Mouse (Mus musculus): Measurements from ENCODE around the gene Nipal1. TPM values are rescaled to one million over a fixed set of nuclear protein-coding genes. Genes with fewer than 3 reads are reported as not detected.

The Nipal1 gene
- polyA plus RNA-seq, 1 experiment from 2014 or later: 15.2 TPM

DNA sequence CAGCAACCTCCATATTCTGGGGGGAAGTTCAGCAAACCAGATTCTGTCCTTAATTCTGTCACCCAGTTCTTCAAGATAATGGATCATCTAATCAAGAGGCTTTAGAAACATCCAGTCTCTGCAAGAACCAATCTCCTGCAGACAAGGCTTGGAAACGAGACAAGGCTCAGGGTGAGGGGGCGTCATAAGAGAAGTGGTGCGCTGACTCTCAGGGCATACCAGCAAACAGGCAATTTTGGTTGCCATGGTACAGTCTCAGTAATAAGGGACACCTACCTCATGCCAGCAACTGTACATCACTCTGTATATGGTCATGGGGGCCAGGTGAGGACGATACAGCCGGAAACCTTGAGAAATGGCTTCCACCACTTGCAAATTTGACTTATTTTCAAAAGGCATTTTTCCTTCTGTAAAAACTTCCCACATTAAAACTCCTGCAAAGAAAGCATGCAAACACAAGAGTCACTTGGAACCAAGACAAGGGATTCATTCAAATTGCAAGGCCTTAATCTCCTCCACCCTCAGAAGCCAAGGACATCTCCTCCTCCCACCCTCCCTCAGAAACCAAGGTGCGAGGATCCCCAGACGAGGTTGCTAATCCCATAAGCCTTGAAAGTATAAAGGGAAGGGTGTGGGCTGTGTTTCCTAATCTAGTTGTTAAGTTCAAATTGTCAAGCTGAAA lies 51.4 kb downstream of the Nipal1 start:
- H3K4me1 ChIP-seq (replicated peaks; ENCODE audit: control insufficient read depth, insufficient read depth, low read length): peaks cover 5% of the 10 kb centered on the region; the same call in 1 of the 2 replicates
- H3K4me2 ChIP-seq (ENCODE audit: low read length): no peak overlapping the region
- no peaks in the 10 kb centered on the region for H3K9me3 ChIP-seq (ENCODE audit: control insufficient read depth, low read length)
- no peaks in the 10 kb centered on the region for H3K27me3 ChIP-seq (replicated peaks; ENCODE audit: control insufficient read depth, insufficient read depth, low read length)
- H3K27ac ChIP-seq (ENCODE audit: low read depth): no peak overlapping the region
- ATAC-seq (replicated peaks; ENCODE audit: low FRiP score, low TSS enrichment, low read depth) (no peak), DNase-seq (ENCODE audit: low spot score) (peak; percentile 38)
- H3K9ac ChIP-seq (ENCODE audit: low read length): no peak overlapping the region
- H3K36me3 ChIP-seq (ENCODE audit: control insufficient read depth, insufficient read depth, low read length): no peaks in the 10 kb centered on the region
- WGBS: 68% methylated on average over 7 of the region's 7 CpGs
- no peak overlapping the region for H3K4me3 ChIP-seq (ENCODE audit: low read depth, low read length)

DNA sequence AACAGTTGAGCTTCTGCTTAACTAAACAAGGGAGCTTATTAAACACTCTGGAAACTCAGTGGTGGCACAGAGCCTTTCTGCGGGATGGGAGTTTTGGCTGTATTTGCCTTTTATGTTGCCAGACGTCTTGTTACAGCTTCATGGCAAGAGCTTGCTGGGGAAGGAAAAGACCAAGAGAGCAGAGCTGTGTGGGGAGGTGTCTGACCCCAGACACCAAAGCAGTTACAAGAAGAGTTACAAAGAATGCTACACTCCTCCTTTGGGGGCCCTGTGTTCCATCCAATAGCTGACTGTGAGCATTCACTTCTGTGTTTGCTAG lies 51.9 kb downstream of the Nipal1 start:
- peaks cover 5% of the 10 kb centered on the region; the same call in 1 of the 2 replicates for H3K4me1 ChIP-seq (replicated peaks; ENCODE audit: control insufficient read depth, insufficient read depth, low read length)
- H3K9me3 ChIP-seq (ENCODE audit: control insufficient read depth, low read length): no peaks in the 10 kb centered on the region
- H3K9ac ChIP-seq (ENCODE audit: low read length): no peak overlapping the region
- DNase-seq (ENCODE audit: low spot score) (peak; percentile 49), ATAC-seq (replicated peaks; ENCODE audit: low FRiP score, low TSS enrichment, low read depth) (no peak)
- no peak overlapping the region for H3K4me2 ChIP-seq (ENCODE audit: low read length)
- no peaks in the 10 kb centered on the region for H3K27me3 ChIP-seq (replicated peaks; ENCODE audit: control insufficient read depth, insufficient read depth, low read length)
- H3K36me3 ChIP-seq (ENCODE audit: control insufficient read depth, insufficient read depth, low read length): no peaks in the 10 kb centered on the region
- H3K4me3 ChIP-seq (ENCODE audit: low read depth, low read length): no peak overlapping the region
- WGBS: 35% methylated on average over 2 of the region's 2 CpGs
- no peak overlapping the region for H3K27ac ChIP-seq (ENCODE audit: low read depth)

DNA sequence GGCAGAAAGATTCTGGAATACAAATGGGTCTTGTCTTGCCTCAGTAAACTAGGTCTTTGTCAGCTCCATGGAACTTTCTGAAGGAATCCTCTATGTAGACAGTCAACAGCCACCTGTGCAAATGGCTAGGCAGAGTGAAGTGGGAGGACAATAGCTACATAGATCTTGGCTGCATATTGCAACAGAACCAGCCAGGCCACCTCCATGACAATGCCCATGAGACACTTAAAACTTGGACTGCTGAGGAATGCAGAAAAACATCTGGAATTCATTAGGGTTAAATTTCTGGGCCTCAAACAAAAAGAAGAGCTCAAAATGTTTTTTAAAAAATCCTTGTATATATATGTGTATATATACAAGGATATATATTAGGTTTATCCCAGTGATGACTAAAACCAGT lies 54.6 kb downstream of the Nipal1 start:
- Histone ChIP-seq H3K9ac (ENCODE audit: low read length) (no peak overlapping the region), H3K4me2 (ENCODE audit: low read length) (no peak overlapping the region), H3K4me3 (ENCODE audit: low read depth, low read length) (no peak overlapping the region), H3K4me1 (replicated peaks; ENCODE audit: control insufficient read depth, insufficient read depth, low read length) (no peaks in the 10 kb centered on the region; the same call in 1 of the 2 replicates), H3K27ac (ENCODE audit: low read depth) (no peak overlapping the region), H3K36me3 (ENCODE audit: control insufficient read depth, insufficient read depth, low read length) (no peaks in the 10 kb centered on the region), H3K9me3 (ENCODE audit: control insufficient read depth, low read length) (no peaks in the 10 kb centered on the region), H3K27me3 (replicated peaks; ENCODE audit: control insufficient read depth, insufficient read depth, low read length) (no peaks in the 10 kb centered on the region)
- no peak for ATAC-seq (replicated peaks; ENCODE audit: low FRiP score, low TSS enrichment, low read depth)
- peak; percentile 47 for DNase-seq (ENCODE audit: low spot score)

DNA sequence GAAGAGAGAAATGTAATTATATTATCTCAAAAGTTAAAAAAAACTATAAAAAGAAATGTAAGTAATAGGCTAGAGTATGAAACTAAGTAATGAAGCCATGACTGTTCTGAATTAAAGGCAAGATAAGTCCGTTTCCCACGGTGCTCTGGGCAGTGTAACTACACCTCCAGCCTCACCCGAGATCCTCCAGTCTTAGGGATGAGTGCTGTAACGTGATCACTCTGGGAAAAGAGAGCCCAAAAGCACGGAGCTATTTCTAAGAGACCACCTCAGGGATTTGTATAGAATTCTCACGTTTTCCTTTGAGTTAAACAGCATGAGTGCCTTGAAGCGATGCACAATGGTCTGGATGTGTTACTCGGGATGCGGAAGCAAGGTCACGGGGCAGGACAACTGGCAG lies 58.5 kb downstream of the Nipal1 start:
- ATAC-seq (replicated peaks; ENCODE audit: low FRiP score, low TSS enrichment, low read depth): no peak
- Histone ChIP-seq H3K4me1 (replicated peaks; ENCODE audit: control insufficient read depth, insufficient read depth, low read length) (no peaks in the 10 kb centered on the region), H3K4me2 (ENCODE audit: low read length) (no peak overlapping the region), H3K27ac (ENCODE audit: low read depth) (no peak overlapping the region), H3K27me3 (replicated peaks; ENCODE audit: control insufficient read depth, insufficient read depth, low read length) (no peaks in the 10 kb centered on the region), H3K9me3 (ENCODE audit: control insufficient read depth, low read length) (no peaks in the 10 kb centered on the region), H3K9ac (ENCODE audit: low read length) (no peak overlapping the region), H3K36me3 (ENCODE audit: control insufficient read depth, insufficient read depth, low read length) (no peaks in the 10 kb centered on the region), H3K4me3 (ENCODE audit: low read depth, low read length) (no peak overlapping the region)
- 50% methylated on average over 10 of the region's 10 CpGs for WGBS
- DNase-seq (ENCODE audit: low spot score): no peak

DNA sequence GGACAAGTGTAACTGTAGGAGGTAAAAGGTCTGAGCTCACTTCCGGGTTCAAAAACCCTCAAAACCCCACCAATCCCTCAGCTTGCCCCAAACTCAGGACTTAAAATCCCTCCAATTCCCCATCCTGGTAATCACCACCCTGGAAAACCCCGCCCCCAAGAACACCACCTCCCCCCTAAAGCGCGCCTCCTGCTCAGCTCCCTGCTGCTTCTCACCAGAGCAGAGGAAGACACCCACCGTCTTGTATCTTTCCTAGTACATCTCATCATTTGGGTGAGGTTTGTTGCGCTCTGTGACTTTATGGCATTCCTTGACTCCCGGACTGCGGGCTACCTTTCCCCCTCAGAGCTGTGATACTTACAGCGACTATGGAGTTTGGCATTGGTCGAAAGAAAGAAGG lies 59.1 kb downstream of the Nipal1 start:
- Histone ChIP-seq H3K27me3 (replicated peaks; ENCODE audit: control insufficient read depth, insufficient read depth, low read length) (no peaks in the 10 kb centered on the region), H3K4me3 (ENCODE audit: low read depth, low read length) (no peak overlapping the region), H3K4me1 (replicated peaks; ENCODE audit: control insufficient read depth, insufficient read depth, low read length) (no peaks in the 10 kb centered on the region), H3K4me2 (ENCODE audit: low read length) (no peak overlapping the region), H3K36me3 (ENCODE audit: control insufficient read depth, insufficient read depth, low read length) (no peaks in the 10 kb centered on the region), H3K9me3 (ENCODE audit: control insufficient read depth, low read length) (no peaks in the 10 kb centered on the region), H3K27ac (ENCODE audit: low read depth) (no peak overlapping the region), H3K9ac (ENCODE audit: low read length) (no peak overlapping the region)
- DNase-seq (ENCODE audit: low spot score) (no peak), ATAC-seq (replicated peaks; ENCODE audit: low FRiP score, low TSS enrichment, low read depth) (no peak)
- 64% methylated on average over 10 of the region's 10 CpGs for WGBS

DNA sequence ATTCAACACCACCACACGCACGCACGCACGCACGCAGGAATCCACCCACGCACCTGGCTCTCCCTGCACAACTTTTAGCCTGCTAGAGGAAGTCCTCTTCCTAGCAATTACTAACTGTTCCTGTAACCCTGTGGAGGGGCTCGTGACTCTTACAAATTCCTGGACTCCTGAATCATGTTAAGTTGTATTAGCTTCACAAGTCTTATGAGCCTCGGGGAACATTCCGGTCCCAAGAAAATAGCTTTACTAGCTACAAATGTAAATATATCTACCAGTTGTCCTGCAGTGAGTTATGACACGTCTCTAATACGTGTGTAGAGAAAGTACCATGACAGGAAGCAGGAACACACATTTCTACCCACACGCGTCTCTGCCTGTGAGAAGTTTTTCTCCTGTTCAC lies 61.9 kb downstream of the Nipal1 start:
- H3K9ac ChIP-seq (ENCODE audit: low read length): no peak overlapping the region
- H3K27me3 ChIP-seq (replicated peaks; ENCODE audit: control insufficient read depth, insufficient read depth, low read length): no peaks in the 10 kb centered on the region
- no peaks in the 10 kb centered on the region for H3K4me1 ChIP-seq (replicated peaks; ENCODE audit: control insufficient read depth, insufficient read depth, low read length)
- DNase-seq (ENCODE audit: low spot score) (no peak), ATAC-seq (replicated peaks; ENCODE audit: low FRiP score, low TSS enrichment, low read depth) (no peak)
- no peaks in the 10 kb centered on the region for H3K36me3 ChIP-seq (ENCODE audit: control insufficient read depth, insufficient read depth, low read length)
- H3K9me3 ChIP-seq (ENCODE audit: control insufficient read depth, low read length): no peaks in the 10 kb centered on the region
- 71% methylated on average over 13 of the region's 13 CpGs for WGBS
- no peak overlapping the region for H3K4me3 ChIP-seq (ENCODE audit: low read depth, low read length)
- no peak overlapping the region for H3K4me2 ChIP-seq (ENCODE audit: low read length)
- no peak overlapping the region for H3K27ac ChIP-seq (ENCODE audit: low read depth)

DNA sequence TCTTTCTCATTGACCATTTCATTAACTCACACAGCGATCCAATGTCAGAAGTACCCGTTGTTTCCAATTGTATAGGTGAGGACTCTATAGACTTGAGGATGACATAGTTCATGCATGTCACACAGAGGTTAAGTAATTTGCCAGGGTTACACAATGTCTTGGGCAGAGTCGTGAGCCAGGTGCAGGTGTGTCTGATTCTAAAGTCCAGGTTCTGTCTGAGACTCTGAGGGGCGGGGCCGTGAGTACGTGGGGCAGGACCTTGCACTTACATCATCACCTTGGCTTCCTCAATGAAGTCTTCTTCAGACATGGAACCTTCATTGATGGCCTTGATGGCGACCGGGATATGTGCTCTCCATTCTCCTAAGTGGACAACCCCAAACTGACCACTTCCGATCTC lies 62.4 kb downstream of the Nipal1 start:
- no peaks in the 10 kb centered on the region for H3K36me3 ChIP-seq (ENCODE audit: control insufficient read depth, insufficient read depth, low read length)
- no peaks in the 10 kb centered on the region for H3K27me3 ChIP-seq (replicated peaks; ENCODE audit: control insufficient read depth, insufficient read depth, low read length)
- no peak overlapping the region for H3K4me2 ChIP-seq (ENCODE audit: low read length)
- no peaks in the 10 kb centered on the region for H3K4me1 ChIP-seq (replicated peaks; ENCODE audit: control insufficient read depth, insufficient read depth, low read length)
- H3K9me3 ChIP-seq (ENCODE audit: control insufficient read depth, low read length): no peaks in the 10 kb centered on the region
- no peak overlapping the region for H3K4me3 ChIP-seq (ENCODE audit: low read depth, low read length)
- H3K9ac ChIP-seq (ENCODE audit: low read length): no peak overlapping the region
- ATAC-seq (replicated peaks; ENCODE audit: low FRiP score, low TSS enrichment, low read depth): peak; percentile 75; the same call in 1 of the 2 replicates
- WGBS: 88% methylated on average over 9 of the region's 9 CpGs
- DNase-seq (ENCODE audit: low spot score): no peak
- H3K27ac ChIP-seq (ENCODE audit: low read depth): no peak overlapping the region

DNA sequence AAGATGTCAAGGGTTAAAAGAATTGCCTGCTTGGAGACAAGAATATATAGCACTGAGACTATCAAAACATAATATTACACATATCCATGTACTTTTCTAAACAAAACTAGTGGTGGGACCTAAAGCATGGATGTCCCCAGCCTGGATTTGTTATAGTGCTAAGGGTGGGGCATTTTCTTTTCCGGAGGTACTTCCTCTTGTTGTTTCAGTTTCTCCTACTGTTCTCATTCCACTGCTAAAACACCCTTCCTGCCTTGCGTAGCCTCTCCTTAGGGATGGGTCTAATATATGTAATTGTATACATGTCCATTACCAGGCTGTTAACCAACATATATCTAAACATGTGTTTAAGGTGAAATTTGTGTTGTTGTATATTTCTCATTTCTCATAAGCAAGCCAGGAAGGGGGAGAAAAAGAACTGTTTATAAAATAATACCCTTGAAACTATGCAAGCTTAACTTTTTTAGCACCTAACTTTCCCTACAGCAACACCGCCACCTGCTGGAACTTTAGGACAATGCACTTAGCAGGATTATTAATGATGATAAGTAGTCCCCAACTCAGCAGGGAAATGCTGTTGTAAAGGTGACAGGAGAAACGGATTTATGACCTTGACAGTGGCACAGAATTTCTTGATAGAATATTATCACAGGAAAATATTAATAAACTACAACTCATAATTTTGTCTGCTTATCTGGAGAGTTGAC lies 63.1 kb downstream of the Nipal1 start:
- Histone ChIP-seq H3K9ac (ENCODE audit: low read length) (no peak overlapping the region), H3K36me3 (ENCODE audit: control insufficient read depth, insufficient read depth, low read length) (no peaks in the 10 kb centered on the region), H3K4me1 (replicated peaks; ENCODE audit: control insufficient read depth, insufficient read depth, low read length) (no peaks in the 10 kb centered on the region), H3K4me3 (ENCODE audit: low read depth, low read length) (no peak overlapping the region), H3K27me3 (replicated peaks; ENCODE audit: control insufficient read depth, insufficient read depth, low read length) (no peaks in the 10 kb centered on the region), H3K27ac (ENCODE audit: low read depth) (no peak overlapping the region), H3K9me3 (ENCODE audit: control insufficient read depth, low read length) (no peaks in the 10 kb centered on the region), H3K4me2 (ENCODE audit: low read length) (no peak overlapping the region)
- 24% methylated on average over 4 of the region's 4 CpGs for whole genome bisulfite sequencing
- DNase-seq (ENCODE audit: low spot score) (peak; percentile 79), ATAC-seq (replicated peaks; ENCODE audit: low FRiP score, low TSS enrichment, low read depth) (no peak)

DNA sequence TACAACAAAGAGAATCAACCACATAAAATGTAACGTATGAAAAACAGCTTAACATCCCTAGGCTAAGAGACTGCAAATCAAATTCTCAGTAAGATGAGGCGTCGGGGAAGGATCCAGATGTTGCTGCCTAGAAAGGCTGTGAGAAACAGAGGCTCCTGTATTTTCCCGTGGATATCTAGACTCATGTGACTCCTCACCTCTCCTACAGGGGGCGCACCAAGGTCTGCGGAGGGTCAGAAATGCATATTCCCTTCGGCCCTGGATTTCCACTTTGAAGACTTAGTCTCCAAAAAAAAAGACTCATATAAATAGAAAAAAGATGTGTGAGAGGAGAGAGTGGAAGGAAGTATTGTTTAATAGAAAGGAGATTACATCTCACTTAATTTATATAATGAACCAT lies 73.0 kb downstream of the Nipal1 start:
- H3K9me3 ChIP-seq (ENCODE audit: control insufficient read depth, low read length): no peaks in the 10 kb centered on the region
- H3K4me3 ChIP-seq (ENCODE audit: low read depth, low read length): no peak overlapping the region
- DNase-seq (ENCODE audit: low spot score) (no peak), ATAC-seq (replicated peaks; ENCODE audit: low FRiP score, low TSS enrichment, low read depth) (no peak)
- WGBS: 63% methylated on average over 7 of the region's 7 CpGs
- H3K4me2 ChIP-seq (ENCODE audit: low read length): no peak overlapping the region
- no peaks in the 10 kb centered on the region for H3K4me1 ChIP-seq (replicated peaks; ENCODE audit: control insufficient read depth, insufficient read depth, low read length)
- no peak overlapping the region for H3K9ac ChIP-seq (ENCODE audit: low read length)
- H3K27me3 ChIP-seq (replicated peaks; ENCODE audit: control insufficient read depth, insufficient read depth, low read length): no peaks in the 10 kb centered on the region
- H3K36me3 ChIP-seq (ENCODE audit: control insufficient read depth, insufficient read depth, low read length): no peaks in the 10 kb centered on the region
- no peak overlapping the region for H3K27ac ChIP-seq (ENCODE audit: low read depth)

Measured in intestine, embryonic 14.5 days (tissue).